Mouse (Mus musculus): Measurements from ENCODE around the gene Ptpre. TPM values are rescaled to one million over a fixed set of nuclear protein-coding genes. Genes with fewer than 3 reads are reported as not detected.

The Ptpre gene
- total and polyA plus RNA-seq, 3 experiments = 2.3 to 6.9 (median 3.7) TPM

GRCm38 (mm10) chr7:135634851-135635624, 97.8 kb downstream of the Ptpre start:
- Histone ChIP-seq H3K27ac (ENCODE audit: insufficient read depth, low read depth) (no peak overlapping the region), H3K4me3 (replicated peaks in 1 of 3; ENCODE audit: low read depth in 2 of 3, low read length in 2 of 3, poor library complexity in 1 of 3) (no peak overlapping the region), H3K36me3 (replicated peaks in 1 of 2; ENCODE audit: control insufficient read depth in 1 of 2, insufficient read depth in 1 of 2, low read length in 1 of 2) (peaks cover 0 to 2% of the 10 kb centered on the region in 2 experiments), H3K4me1 (ENCODE audit: control insufficient read depth in 1 of 2, insufficient read depth in 2 of 2) (peaks cover 0 to 37% of the 10 kb centered on the region in 2 experiments; a peak in 2 of 4 replicates), H3K4me2 (ENCODE audit: insufficient read depth, low read depth, poor library complexity, severe bottlenecking) (no peak overlapping the region), H3K9me3 (replicated peaks; ENCODE audit: low read length) (no peaks in the 10 kb centered on the region), H3K9ac (ENCODE audit: insufficient read depth, low read depth) (no peak overlapping the region), H3K79me2 (replicated peaks; ENCODE audit: control insufficient read depth, extremely low read depth, insufficient read depth, poor library complexity, severe bottlenecking) (no peaks in the 10 kb centered on the region), H3K27me3 (replicated peaks) (no peaks in the 10 kb centered on the region)
- dilution Hi-C loops (cut with MboI; ENCODE audit: extremely low pct_ligation_motif_present, extremely low pct_unique_long_range_greater_than_20kb, low sequenced_read_pairs) (no loop called here), in situ Hi-C loops (cut with MboI; ENCODE audit: low pct_ligation_motif_present, low pct_unique_long_range_greater_than_20kb, low sequenced_read_pairs) (loop anchor here (25.0 kb wide), 1 partner anchor 248 kb away; no protein-coding TSS in a partner anchor)
- TF ChIP-seq MEF2A (IDR thresholded peaks at IDR 0.05; ENCODE audit: borderline replicate concordance, low read depth, low read length) (no peak), UBTF (IDR thresholded peaks at IDR 0.05; ENCODE audit: low read depth, low read length) (no peak), TCF12 (IDR thresholded peaks at IDR 0.05; ENCODE audit: low read depth, low read length) (no peak), NELFE (IDR thresholded peaks at IDR 0.05; ENCODE audit: low read depth, low read length) (no peak), RCOR1 (conservative IDR thresholded peaks at IDR 0.05; ENCODE audit: low read depth, low read length) (no peak), MAZ (IDR thresholded peaks at IDR 0.05; ENCODE audit: low read depth, low read length) (no peak), KAT2A (IDR thresholded peaks at IDR 0.05; ENCODE audit: insufficient replicate concordance, low read length) (no peak), ZNF384 (IDR thresholded peaks at IDR 0.05; ENCODE audit: low read depth, low read length) (no peak)
- no peak for DNase-seq (ENCODE audit: extremely low read depth)

DNA sequence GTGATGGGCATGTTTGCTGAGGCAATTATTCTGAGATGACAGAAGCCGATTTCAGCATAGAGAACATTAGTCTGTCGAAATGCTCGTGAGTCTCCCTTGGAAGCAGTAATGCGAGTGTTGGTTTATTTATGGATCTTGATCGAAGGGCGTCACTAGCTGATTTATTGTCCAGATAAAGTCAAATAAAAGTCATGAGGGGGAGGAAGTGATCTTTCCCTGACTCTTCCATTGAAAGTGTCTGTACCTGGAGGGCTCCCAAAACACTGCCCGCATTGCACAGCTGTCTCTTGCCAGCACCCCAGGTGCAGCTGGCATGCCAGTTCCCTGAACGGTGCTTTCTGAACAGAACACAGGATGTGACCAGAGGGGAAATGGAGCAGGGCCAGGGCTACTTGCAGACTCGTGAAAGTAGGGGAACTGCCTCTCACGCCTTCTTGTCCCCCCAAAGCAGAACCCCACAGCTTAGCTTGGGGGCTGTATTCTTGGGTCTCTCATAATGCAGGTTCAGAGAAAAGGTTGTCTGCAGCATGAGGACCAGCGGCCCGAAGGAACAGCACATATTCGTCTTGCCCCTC, 100.2 kb downstream of the Ptpre start:
- no peak for DNase-seq (ENCODE audit: extremely low read depth)
- Histone ChIP-seq H3K79me2 (replicated peaks; ENCODE audit: control insufficient read depth, extremely low read depth, insufficient read depth, poor library complexity, severe bottlenecking) (no peaks in the 10 kb centered on the region), H3K36me3 (replicated peaks in 1 of 2; ENCODE audit: control insufficient read depth in 1 of 2, insufficient read depth in 1 of 2, low read length in 1 of 2) (peaks cover 0 to 4% of the 10 kb centered on the region in 2 experiments), H3K9ac (ENCODE audit: insufficient read depth, low read depth) (no peak overlapping the region), H3K9me3 (replicated peaks; ENCODE audit: low read length) (no peaks in the 10 kb centered on the region), H3K4me3 (replicated peaks in 1 of 3; ENCODE audit: low read depth in 2 of 3, low read length in 2 of 3, poor library complexity in 1 of 3) (no peak overlapping the region), H3K4me1 (ENCODE audit: control insufficient read depth in 1 of 2, insufficient read depth in 2 of 2) (peaks cover 0 to 33% of the 10 kb centered on the region in 2 experiments; a peak in 2 of 4 replicates), H3K27me3 (replicated peaks) (no peaks in the 10 kb centered on the region), H3K4me2 (ENCODE audit: insufficient read depth, low read depth, poor library complexity, severe bottlenecking) (no peak overlapping the region), H3K27ac (ENCODE audit: insufficient read depth, low read depth) (no peak overlapping the region)
- dilution Hi-C loops (cut with MboI; ENCODE audit: extremely low pct_ligation_motif_present, extremely low pct_unique_long_range_greater_than_20kb, low sequenced_read_pairs) = no loop called here
- TF ChIP-seq CTCF (conservative IDR thresholded peaks at IDR 0.05 in 1 of 2, IDR thresholded peaks at IDR 0.05 in 1 of 2; ENCODE audit: low read depth in 2 of 2, low read length in 2 of 2) (no peak), MYC (IDR thresholded peaks at IDR 0.05; ENCODE audit: low read depth, low read length) (no peak), SMC3 (IDR thresholded peaks at IDR 0.05; ENCODE audit: low read depth, low read length) (no peak), RCOR1 (conservative IDR thresholded peaks at IDR 0.05; ENCODE audit: low read depth, low read length) (no peak), MAZ (IDR thresholded peaks at IDR 0.05; ENCODE audit: low read depth, low read length) (no peak), HCFC1 (IDR thresholded peaks at IDR 0.05; ENCODE audit: low read depth, low read length) (no peak)
- in situ Hi-C loops (cut with MboI; ENCODE audit: low pct_ligation_motif_present, low pct_unique_long_range_greater_than_20kb, low sequenced_read_pairs) = loop anchor here (25.0 kb wide), 1 partner anchor 250 kb away; no protein-coding TSS in a partner anchor
